Mouse (Mus musculus): ENCODE measurements around the gene Ubac2. TPM values are rescaled to one million over a fixed set of nuclear protein-coding genes. Genes with fewer than 3 reads are reported as not detected.

Ubac2 gene
- polyA plus RNA-seq, 1 experiment from 2014 or later, result 43.2 TPM

GRCm38 (mm10) chr14:122057941-122058346 lies 179.5 kb downstream of the Ubac2 start:
- 15% methylated on average over 2 of the region's 2 CpGs for WGBS
- Histone ChIP-seq H3K9me3 (ENCODE audit: low read length) (no peaks in the 10 kb centered on the region), H3K4me1 (ENCODE audit: insufficient read depth, low read depth, low read length) (no peaks in the 10 kb centered on the region), H3K27me3 (replicated peaks; ENCODE audit: insufficient read depth, low read length) (no peaks in the 10 kb centered on the region), H3K9ac (replicated peaks; ENCODE audit: low read depth) (no peak overlapping the region), H3K4me2 (replicated peaks; ENCODE audit: low read depth, low read length) (no peak overlapping the region), H3K4me3 (ENCODE audit: low read depth, low read length) (no peak overlapping the region), H3K27ac (ENCODE audit: low read length) (no peak overlapping the region), H3K36me3 (ENCODE audit: insufficient read depth, low read length) (no peaks in the 10 kb centered on the region)
- ATAC-seq (no peak), DNase-seq (ENCODE audit: low spot score) (no peak)
- TF ChIP-seq CTCF (IDR thresholded peaks at IDR 0.05), result no peak
- no peak for TF ChIP-seq EP300 (IDR thresholded peaks at IDR 0.05)

- no peak for TF ChIP-seq EP300 (IDR thresholded peaks at IDR 0.05)
- TF ChIP-seq CTCF (IDR thresholded peaks at IDR 0.05), result peak; percentile 99
- Histone ChIP-seq H3K36me3 (ENCODE audit: insufficient read depth, low read length) (no peaks in the 10 kb centered on the region), H3K4me3 (ENCODE audit: low read depth, low read length) (no peak overlapping the region), H3K4me2 (replicated peaks; ENCODE audit: low read depth, low read length) (no peak overlapping the region), H3K9me3 (ENCODE audit: low read length) (no peaks in the 10 kb centered on the region), H3K27me3 (replicated peaks; ENCODE audit: insufficient read depth, low read length) (no peaks in the 10 kb centered on the region), H3K4me1 (ENCODE audit: insufficient read depth, low read depth, low read length) (no peaks in the 10 kb centered on the region), H3K27ac (ENCODE audit: low read length) (no peak overlapping the region), H3K9ac (replicated peaks; ENCODE audit: low read depth) (no peak overlapping the region)
- DNase-seq (ENCODE audit: low spot score) (peak; percentile 90), ATAC-seq (peak; percentile 69)
- 11% methylated on average over 3 of the region's 3 CpGs for WGBS
Observed at GRCm38 (mm10) chr14:122060642-122061041, 182.2 kb downstream of the Ubac2 start.

- no peak for DNase-seq (ENCODE audit: low spot score)
- no peak overlapping the region for H3K27ac ChIP-seq (ENCODE audit: low read length)
Observed at GRCm38 (mm10) chr14:122061376-122061775, 183.0 kb downstream of the Ubac2 start.

GRCm38 (mm10) chr14:122062411-122063090 lies 184.1 kb downstream of the Ubac2 start:
- TF ChIP-seq EP300 (IDR thresholded peaks at IDR 0.05) (no peak), CTCF (IDR thresholded peaks at IDR 0.05) (no peak; the same call in 1 of the 2 replicates)
- no peak overlapping the region for H3K9ac ChIP-seq (replicated peaks; ENCODE audit: low read depth)
- H3K4me3 ChIP-seq (ENCODE audit: low read depth, low read length), result no peak overlapping the region
- H3K9me3 ChIP-seq (ENCODE audit: low read length), result no peaks in the 10 kb centered on the region
- H3K4me1 ChIP-seq (ENCODE audit: insufficient read depth, low read depth, low read length), result no peaks in the 10 kb centered on the region
- DNase-seq (ENCODE audit: low spot score) (no peak), ATAC-seq (no peak)
- H3K27ac ChIP-seq (ENCODE audit: low read length), result no peak overlapping the region
- 75% methylated on average over 10 of the region's 10 CpGs for WGBS
- no peaks in the 10 kb centered on the region for H3K36me3 ChIP-seq (ENCODE audit: insufficient read depth, low read length)
- no peaks in the 10 kb centered on the region for H3K27me3 ChIP-seq (replicated peaks; ENCODE audit: insufficient read depth, low read length)
- H3K4me2 ChIP-seq (replicated peaks; ENCODE audit: low read depth, low read length), result no peak overlapping the region

More at GRCm38 (mm10) chr14:122061376-122061775, 183.0 kb downstream of the Ubac2 start:
- H3K27me3 ChIP-seq (replicated peaks; ENCODE audit: insufficient read depth, low read length), result no peaks in the 10 kb centered on the region
- no peaks in the 10 kb centered on the region for H3K4me1 ChIP-seq (ENCODE audit: insufficient read depth, low read depth, low read length)
- no peaks in the 10 kb centered on the region for H3K36me3 ChIP-seq (ENCODE audit: insufficient read depth, low read length)
- TF ChIP-seq EP300 (IDR thresholded peaks at IDR 0.05) (no peak), CTCF (IDR thresholded peaks at IDR 0.05) (no peak)
- no peak for ATAC-seq
- H3K4me2 ChIP-seq (replicated peaks; ENCODE audit: low read depth, low read length), result no peak overlapping the region
- H3K4me3 ChIP-seq (ENCODE audit: low read depth, low read length), result no peak overlapping the region
- no peaks in the 10 kb centered on the region for H3K9me3 ChIP-seq (ENCODE audit: low read length)
- 83% methylated on average over 6 of the region's 6 CpGs for WGBS
- no peak overlapping the region for H3K9ac ChIP-seq (replicated peaks; ENCODE audit: low read depth)

- Histone ChIP-seq H3K27ac (ENCODE audit: low read length) (no peak overlapping the region), H3K4me3 (ENCODE audit: low read depth, low read length) (no peak overlapping the region), H3K4me2 (replicated peaks; ENCODE audit: low read depth, low read length) (no peak overlapping the region), H3K27me3 (replicated peaks; ENCODE audit: insufficient read depth, low read length) (no peaks in the 10 kb centered on the region), H3K9ac (replicated peaks; ENCODE audit: low read depth) (no peak overlapping the region), H3K4me1 (ENCODE audit: insufficient read depth, low read depth, low read length) (no peaks in the 10 kb centered on the region), H3K9me3 (ENCODE audit: low read length) (no peaks in the 10 kb centered on the region), H3K36me3 (ENCODE audit: insufficient read depth, low read length) (no peaks in the 10 kb centered on the region)
- DNase-seq (ENCODE audit: low spot score) (no peak), ATAC-seq (no peak)
- WGBS, result 56% methylated on average over 5 of the region's 5 CpGs
- TF ChIP-seq CTCF (IDR thresholded peaks at IDR 0.05) (no peak), EP300 (IDR thresholded peaks at IDR 0.05) (no peak)
Observed at GRCm38 (mm10) chr14:122063599-122063998, 185.2 kb downstream of the Ubac2 start.

GRCm38 (mm10) chr14:122064519-122064918 lies 186.1 kb downstream of the Ubac2 start:
- H3K4me1 ChIP-seq (ENCODE audit: insufficient read depth, low read depth, low read length), result peaks cover 3% of the 10 kb centered on the region; the same call in 1 of the 2 replicates
- no peaks in the 10 kb centered on the region for H3K9me3 ChIP-seq (ENCODE audit: low read length)
- no peak overlapping the region for H3K4me2 ChIP-seq (replicated peaks; ENCODE audit: low read depth, low read length)
- no peaks in the 10 kb centered on the region for H3K36me3 ChIP-seq (ENCODE audit: insufficient read depth, low read length)
- H3K9ac ChIP-seq (replicated peaks; ENCODE audit: low read depth), result no peak overlapping the region
- TF ChIP-seq EP300 (IDR thresholded peaks at IDR 0.05), result no peak
- TF ChIP-seq CTCF (IDR thresholded peaks at IDR 0.05), result peak; percentile 95
- no peak overlapping the region for H3K27ac ChIP-seq (ENCODE audit: low read length)
- H3K4me3 ChIP-seq (ENCODE audit: low read depth, low read length), result no peak overlapping the region
- no peak for ATAC-seq
- peak; percentile 73 for DNase-seq (ENCODE audit: low spot score)
- 2% methylated on average over 2 of the region's 2 CpGs for WGBS
- no peaks in the 10 kb centered on the region for H3K27me3 ChIP-seq (replicated peaks; ENCODE audit: insufficient read depth, low read length)

Measured in lung, postnatal 0 days (tissue).